Mouse (Mus musculus): ENCODE measurements around the gene Glt6d1.

Glt6d1 gene

DNA sequence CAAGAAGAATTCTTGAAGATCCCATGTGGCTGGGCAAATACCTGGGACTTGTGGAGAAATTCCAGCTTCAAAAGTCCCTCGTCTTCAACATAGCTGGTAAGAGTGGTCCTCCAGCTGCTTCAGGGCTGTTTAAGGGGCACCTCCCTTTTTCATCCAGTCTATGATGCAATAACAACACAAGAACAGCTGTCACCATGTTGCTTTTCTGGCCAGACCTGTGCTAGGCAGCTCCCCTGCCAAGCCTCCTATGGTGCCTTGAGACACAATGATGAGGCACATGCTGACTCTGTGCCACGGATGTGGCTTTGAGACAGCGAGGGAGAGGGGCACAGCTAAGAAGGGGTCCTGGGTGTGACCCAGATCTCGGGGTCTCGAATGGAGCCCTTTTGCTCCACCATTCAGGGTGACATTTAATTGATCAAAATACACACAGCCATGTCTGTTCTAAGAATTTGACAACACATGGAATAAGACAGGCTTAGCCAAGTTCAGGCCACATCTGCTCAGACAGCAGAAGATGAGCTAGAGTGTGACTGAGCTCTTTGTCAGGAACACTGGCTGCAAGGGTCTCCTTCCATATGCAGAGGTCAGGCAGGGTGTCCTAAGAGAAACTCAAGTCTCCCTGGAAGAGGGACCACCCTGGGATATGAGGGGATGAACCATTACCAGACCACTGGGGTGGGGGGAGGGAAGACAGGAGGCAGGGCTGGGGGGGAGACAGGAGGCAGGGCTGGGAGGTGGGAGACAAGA is 29.9 kb downstream of the Glt6d1 start:
- TF ChIP-seq CTCF (conservative IDR thresholded peaks at IDR 0.05; ENCODE audit: low read length) (no peak), POU5F1 (IDR thresholded peaks at IDR 0.05; ENCODE audit: borderline replicate concordance, low read length) (no peak)
- Histone ChIP-seq H3K4me3 (replicated peaks; ENCODE audit: low read length) (no peak overlapping the region), H3K4me1 (replicated peaks; ENCODE audit: low read depth, low read length) (no peaks in the 10 kb centered on the region), H3K9me3 (ENCODE audit: low read length) (no peaks in the 10 kb centered on the region), H3K36me3 (ENCODE audit: insufficient read depth, low read length) (no peaks in the 10 kb centered on the region), H3K27me3 (ENCODE audit: insufficient read depth, low read length) (no peaks in the 10 kb centered on the region; the same call in 1 of the 2 replicates)

DNA sequence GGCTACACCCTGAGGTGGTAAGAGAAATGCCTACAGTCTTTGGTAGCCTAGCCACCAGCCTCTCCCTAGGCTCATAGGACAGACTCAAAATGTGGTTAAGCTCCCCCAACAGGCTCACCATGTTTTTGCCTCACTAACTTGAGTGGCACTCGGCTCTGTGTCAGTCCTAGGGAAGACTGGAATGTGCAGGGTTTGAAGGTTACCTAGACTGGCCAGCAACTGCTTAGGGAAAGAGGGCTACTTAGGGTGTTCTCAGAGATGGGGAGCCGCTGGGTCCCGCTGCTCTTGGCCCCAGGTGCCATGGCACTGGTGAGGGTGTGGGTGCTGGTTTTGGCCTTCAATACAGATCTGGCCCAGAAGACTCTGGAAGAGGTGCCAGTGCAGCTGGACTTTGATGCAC is 33.7 kb downstream of the Glt6d1 start, which contains the start of gene Gm13539:
Gene Gm13539 (plus strand): TSS at position 301 of the 400 bp plus-strand sequence.
- H3K36me3 ChIP-seq (ENCODE audit: insufficient read depth, low read length), result no peaks in the 10 kb centered on the region

DNA sequence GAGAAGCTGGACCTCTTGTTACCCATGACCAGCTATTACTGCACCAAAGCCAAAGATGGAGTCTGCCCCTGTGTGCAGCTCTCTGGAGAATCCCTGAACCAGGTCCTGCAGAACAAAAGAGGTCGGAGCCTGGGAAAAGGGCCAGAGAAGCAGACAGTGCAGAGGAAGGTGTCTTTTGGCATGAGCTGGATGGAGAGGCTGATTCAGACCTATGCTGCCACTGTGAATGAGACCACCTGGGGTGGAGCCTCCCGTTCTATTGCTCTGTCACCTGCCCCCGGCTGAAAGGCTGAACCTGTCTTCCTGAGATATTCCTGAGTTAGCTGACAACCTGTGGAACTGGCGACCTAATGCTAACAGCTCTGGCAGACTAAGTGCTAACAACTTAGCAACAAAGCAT is 34.7 kb downstream of the Glt6d1 start:
- TF ChIP-seq POU5F1 (IDR thresholded peaks at IDR 0.05; ENCODE audit: borderline replicate concordance, low read length) (no peak), CTCF (conservative IDR thresholded peaks at IDR 0.05; ENCODE audit: low read length) (no peak), NANOG (IDR thresholded peaks at IDR 0.05; ENCODE audit: borderline replicate concordance, low read length) (no peak)
- Histone ChIP-seq H3K9me3 (ENCODE audit: low read length) (no peaks in the 10 kb centered on the region), H3K27me3 (ENCODE audit: insufficient read depth, low read length) (no peaks in the 10 kb centered on the region), H3K4me3 (replicated peaks; ENCODE audit: low read length) (no peak overlapping the region), H3K36me3 (ENCODE audit: insufficient read depth, low read length) (no peaks in the 10 kb centered on the region), H3K4me1 (replicated peaks; ENCODE audit: low read depth, low read length) (no peaks in the 10 kb centered on the region)

More for the DNA sequence above, 33.7 kb downstream of the Glt6d1 start, which contains the start of gene Gm13539:
- Histone ChIP-seq H3K4me3 (replicated peaks; ENCODE audit: low read length) (no peak within 1 kb of the TSS), H3K9me3 (ENCODE audit: low read length) (no peaks in the 10 kb centered on the region), H3K4me1 (replicated peaks; ENCODE audit: low read depth, low read length) (no peaks in the 10 kb centered on the region), H3K27me3 (ENCODE audit: insufficient read depth, low read length) (no peaks in the 10 kb centered on the region)
- TF ChIP-seq POU5F1 (IDR thresholded peaks at IDR 0.05; ENCODE audit: borderline replicate concordance, low read length) (no peak), CTCF (conservative IDR thresholded peaks at IDR 0.05; ENCODE audit: low read length) (no peak), NANOG (IDR thresholded peaks at IDR 0.05; ENCODE audit: borderline replicate concordance, low read length) (no peak)

DNA sequence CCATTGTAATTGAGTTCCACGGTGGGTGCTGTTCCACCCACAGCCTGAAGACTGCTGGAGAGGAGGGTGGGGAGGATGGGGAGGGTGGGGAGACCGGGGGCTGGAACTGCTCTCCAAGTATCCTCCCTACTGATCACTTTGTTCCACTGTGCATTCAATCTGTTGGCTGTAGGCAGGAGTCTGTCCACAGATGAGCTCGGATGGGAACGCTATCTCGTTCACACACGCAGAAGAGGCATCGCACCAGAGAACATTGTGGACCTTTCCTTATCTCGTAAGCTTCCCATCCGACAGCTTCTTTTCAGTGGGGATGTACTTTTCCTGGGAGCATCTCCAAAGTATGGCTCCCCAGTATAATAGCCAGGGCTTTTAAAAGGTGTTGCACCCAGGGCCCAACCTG is 36.6 kb downstream of the Glt6d1 start:
- no peaks in the 10 kb centered on the region for H3K27me3 ChIP-seq (ENCODE audit: insufficient read depth, low read length)
- no peaks in the 10 kb centered on the region for H3K4me1 ChIP-seq (replicated peaks; ENCODE audit: low read depth, low read length)
- no peaks in the 10 kb centered on the region for H3K9me3 ChIP-seq (ENCODE audit: low read length)
- TF ChIP-seq NANOG (IDR thresholded peaks at IDR 0.05; ENCODE audit: borderline replicate concordance, low read length), result no peak
- no peak for TF ChIP-seq POU5F1 (IDR thresholded peaks at IDR 0.05; ENCODE audit: borderline replicate concordance, low read length)
- TF ChIP-seq CTCF (conservative IDR thresholded peaks at IDR 0.05; ENCODE audit: low read length), result no peak
- H3K4me3 ChIP-seq (replicated peaks; ENCODE audit: low read length), result no peak overlapping the region
- H3K36me3 ChIP-seq (ENCODE audit: insufficient read depth, low read length), result no peaks in the 10 kb centered on the region

DNA sequence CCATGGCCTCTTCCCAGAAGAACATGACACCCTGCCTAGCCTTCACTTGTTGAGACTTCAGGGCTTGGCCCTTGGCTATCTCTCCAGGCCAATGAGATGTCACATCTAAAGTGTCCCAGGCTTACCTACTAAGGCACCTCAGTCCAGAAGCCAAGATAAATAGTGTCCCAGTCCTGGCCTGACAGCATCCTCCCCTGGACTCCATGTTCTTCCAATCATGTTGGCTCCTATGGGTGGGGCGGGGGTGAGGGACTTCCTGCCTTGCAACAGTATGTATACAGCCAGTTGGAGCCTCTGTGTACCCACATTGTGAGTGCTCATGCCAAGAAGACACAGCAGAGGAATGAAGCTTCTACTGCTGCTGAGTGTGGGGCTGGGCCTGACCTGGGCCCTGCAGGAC is 38.9 kb downstream of the Glt6d1 start, which contains the start of gene Lcn11:
Gene Lcn11 (plus strand): TSS at position 301 of the 400 bp plus-strand sequence.
- Histone ChIP-seq H3K4me1 (replicated peaks; ENCODE audit: low read depth, low read length) (no peaks in the 10 kb centered on the region), H3K9me3 (ENCODE audit: low read length) (no peaks in the 10 kb centered on the region), H3K27me3 (ENCODE audit: insufficient read depth, low read length) (no peaks in the 10 kb centered on the region), H3K36me3 (ENCODE audit: insufficient read depth, low read length) (no peaks in the 10 kb centered on the region), H3K4me3 (replicated peaks; ENCODE audit: low read length) (no peak within 1 kb of the TSS)
- no peak for TF ChIP-seq NANOG (IDR thresholded peaks at IDR 0.05; ENCODE audit: borderline replicate concordance, low read length)
- no peak for TF ChIP-seq POU5F1 (IDR thresholded peaks at IDR 0.05; ENCODE audit: borderline replicate concordance, low read length)
- TF ChIP-seq CTCF (conservative IDR thresholded peaks at IDR 0.05; ENCODE audit: low read length), result no peak

DNA sequence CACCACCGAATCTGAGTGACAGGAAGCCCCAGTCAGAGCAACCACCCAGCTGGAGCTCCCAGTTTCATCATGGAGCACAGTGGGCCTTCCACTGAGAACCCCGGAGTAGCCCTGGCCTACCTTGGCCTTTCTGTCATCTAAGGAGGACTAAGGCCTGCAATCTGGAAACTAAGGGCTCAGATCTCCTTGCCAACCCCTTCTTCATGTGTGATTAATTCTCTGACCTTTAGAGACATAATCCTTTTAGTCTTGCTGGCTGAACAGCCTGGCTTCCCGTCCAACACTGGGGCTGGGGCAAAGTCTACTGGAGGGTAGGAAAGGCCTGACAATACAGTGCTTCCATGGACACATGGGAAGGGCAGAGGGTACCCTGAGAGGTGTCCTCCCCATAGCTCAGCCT is 39.7 kb downstream of the Glt6d1 start:
- Histone ChIP-seq H3K4me1 (replicated peaks; ENCODE audit: low read depth, low read length) (no peaks in the 10 kb centered on the region), H3K9me3 (ENCODE audit: low read length) (no peaks in the 10 kb centered on the region), H3K4me3 (replicated peaks; ENCODE audit: low read length) (no peak overlapping the region), H3K27me3 (ENCODE audit: insufficient read depth, low read length) (no peaks in the 10 kb centered on the region), H3K36me3 (ENCODE audit: insufficient read depth, low read length) (no peaks in the 10 kb centered on the region)
- TF ChIP-seq NANOG (IDR thresholded peaks at IDR 0.05; ENCODE audit: borderline replicate concordance, low read length), result no peak
- no peak for TF ChIP-seq CTCF (conservative IDR thresholded peaks at IDR 0.05; ENCODE audit: low read length)
- TF ChIP-seq POU5F1 (IDR thresholded peaks at IDR 0.05; ENCODE audit: borderline replicate concordance, low read length), result no peak

DNA sequence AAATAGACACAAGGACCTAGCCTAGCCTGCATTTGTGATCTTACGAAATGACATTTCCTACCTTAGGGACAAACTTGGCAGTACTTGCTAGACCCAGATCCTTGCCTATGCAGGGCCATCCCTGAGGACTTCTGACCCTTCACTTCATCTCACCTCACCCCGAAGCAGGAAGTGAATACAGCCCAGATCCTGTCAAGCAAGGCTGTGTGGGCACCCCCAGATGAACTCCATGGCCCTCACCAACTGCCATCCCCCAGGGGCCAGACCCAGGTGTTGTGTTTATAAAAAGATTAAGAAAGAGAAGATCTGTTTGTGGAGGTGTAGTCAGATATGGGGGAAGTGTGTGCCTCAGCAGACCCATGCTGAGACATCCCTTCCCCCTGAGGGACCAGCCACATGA is 41.0 kb downstream of the Glt6d1 start:
- no peak overlapping the region for H3K4me3 ChIP-seq (replicated peaks; ENCODE audit: low read length)

DNA sequence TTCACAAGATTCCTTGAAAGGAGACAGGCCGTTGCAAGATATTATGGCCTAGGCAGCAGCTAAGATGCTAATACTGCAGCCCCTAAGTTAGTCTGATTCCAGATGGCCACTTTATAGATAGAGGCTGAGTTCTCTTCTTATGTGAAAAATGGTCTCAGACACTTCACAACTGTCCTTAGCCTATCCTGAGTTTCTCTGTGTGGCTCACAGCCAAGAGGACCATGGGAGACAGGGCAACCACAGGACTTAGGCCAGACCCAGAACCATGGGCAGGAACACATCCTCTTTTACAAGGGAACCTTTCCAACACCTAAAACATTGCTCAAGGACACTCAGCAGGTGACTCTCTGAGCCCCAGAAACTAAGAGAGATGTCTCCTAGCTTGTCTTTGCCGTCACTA is 42.1 kb downstream of the Glt6d1 start:
- no peaks in the 10 kb centered on the region for H3K4me1 ChIP-seq (replicated peaks; ENCODE audit: low read depth, low read length)
- H3K4me3 ChIP-seq (replicated peaks; ENCODE audit: low read length), result no peak overlapping the region
- no peaks in the 10 kb centered on the region for H3K36me3 ChIP-seq (ENCODE audit: insufficient read depth, low read length)
- H3K9me3 ChIP-seq (ENCODE audit: low read length), result no peaks in the 10 kb centered on the region
- TF ChIP-seq NANOG (IDR thresholded peaks at IDR 0.05; ENCODE audit: borderline replicate concordance, low read length), result no peak
- TF ChIP-seq CTCF (conservative IDR thresholded peaks at IDR 0.05; ENCODE audit: low read length), result no peak
- no peak for TF ChIP-seq POU5F1 (IDR thresholded peaks at IDR 0.05; ENCODE audit: borderline replicate concordance, low read length)
- no peaks in the 10 kb centered on the region; the same call in 1 of the 2 replicates for H3K27me3 ChIP-seq (ENCODE audit: insufficient read depth, low read length)

More for the DNA sequence above, 41.0 kb downstream of the Glt6d1 start:
- Histone ChIP-seq H3K9me3 (ENCODE audit: low read length) (no peaks in the 10 kb centered on the region), H3K27me3 (ENCODE audit: insufficient read depth, low read length) (no peaks in the 10 kb centered on the region), H3K36me3 (ENCODE audit: insufficient read depth, low read length) (no peaks in the 10 kb centered on the region), H3K4me1 (replicated peaks; ENCODE audit: low read depth, low read length) (no peaks in the 10 kb centered on the region)
- TF ChIP-seq POU5F1 (IDR thresholded peaks at IDR 0.05; ENCODE audit: borderline replicate concordance, low read length) (no peak), CTCF (conservative IDR thresholded peaks at IDR 0.05; ENCODE audit: low read length) (no peak), NANOG (IDR thresholded peaks at IDR 0.05; ENCODE audit: borderline replicate concordance, low read length) (no peak)
